Mouse (Mus musculus): ENCODE results near the gene Fmnl3. TPM values are rescaled to one million over a fixed set of nuclear protein-coding genes. Genes with fewer than 3 reads are reported as not detected.

The Fmnl3 gene
- total RNA-seq, 2 experiments from 2014 or later, result 9.0 to 9.7 TPM

DNA sequence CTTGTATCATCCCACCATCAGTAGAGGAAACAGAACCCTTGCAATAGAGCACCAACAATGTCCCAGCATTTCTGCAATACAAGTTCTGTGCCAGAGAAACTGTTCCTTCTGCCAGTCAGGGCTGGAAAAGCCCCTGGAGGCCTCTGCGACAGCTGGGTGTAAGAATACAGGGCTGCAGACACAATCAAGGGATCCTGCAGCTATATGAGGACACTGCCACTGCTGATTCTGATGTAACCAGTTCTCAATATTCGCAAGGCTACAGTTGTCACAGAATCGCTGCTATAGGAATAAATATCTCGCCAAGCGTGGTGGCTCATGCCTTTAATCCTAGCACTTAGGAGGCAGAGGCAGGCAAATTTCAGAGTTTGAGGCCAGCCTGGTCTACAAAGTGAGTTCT lies 6.0 kb upstream of the Fmnl3 start:
- H3K4me3 ChIP-seq, result no peak overlapping the region
- H3K27ac ChIP-seq, result no peak overlapping the region
- no peak for TF ChIP-seq CTCF (conservative IDR thresholded peaks at IDR 0.05)
- DNase-seq (ENCODE audit: low spot score in 2 of 2), result no peak

- H3K4me3 ChIP-seq, result no peak overlapping the region
- DNase-seq (ENCODE audit: low spot score in 2 of 2), result no peak
- H3K27ac ChIP-seq, result no peak overlapping the region
- no peak for TF ChIP-seq CTCF (conservative IDR thresholded peaks at IDR 0.05)
Measured at GRCm38 (mm10) chr15:99375581-99375980, 5.3 kb upstream of the Fmnl3 start.

GRCm38 (mm10) chr15:99375036-99375435 lies 4.8 kb upstream of the Fmnl3 start:
- Histone ChIP-seq H3K4me3 (no peak overlapping the region), H3K27ac (no peak overlapping the region)
- TF ChIP-seq CTCF (conservative IDR thresholded peaks at IDR 0.05), result no peak
- no peak for DNase-seq (ENCODE audit: low spot score in 2 of 2)

DNA sequence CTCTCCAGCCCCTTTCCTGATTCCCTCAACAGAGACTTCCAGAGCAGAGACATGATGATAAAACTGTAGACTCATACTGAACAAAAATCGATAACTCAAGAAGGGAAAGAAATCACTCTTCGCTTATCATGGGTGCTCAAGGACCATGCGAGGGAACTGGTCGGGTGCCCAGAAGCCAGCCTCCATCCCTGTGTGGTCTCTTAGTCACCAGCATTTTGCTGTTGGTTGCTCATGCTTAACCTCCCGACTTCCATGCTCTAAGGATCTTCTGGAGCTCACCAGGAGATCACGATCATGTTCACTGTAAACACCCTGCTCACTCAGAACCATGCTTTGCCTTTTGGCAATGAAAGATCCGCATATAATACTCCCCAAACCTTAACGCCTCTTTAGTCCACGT lies 2.5 kb upstream of the Fmnl3 start:
- Histone ChIP-seq H3K27ac (no peak overlapping the region), H3K4me3 (no peak overlapping the region)
- DNase-seq (ENCODE audit: low spot score in 2 of 2), result no peak
- no peak for TF ChIP-seq CTCF (conservative IDR thresholded peaks at IDR 0.05)

- TF ChIP-seq CTCF (conservative IDR thresholded peaks at IDR 0.05), result no peak
- DNase-seq (ENCODE audit: low spot score in 2 of 2), result no peak
Measured at GRCm38 (mm10) chr15:99371526-99372340, 1.5 kb upstream of the Fmnl3 start.

DNA sequence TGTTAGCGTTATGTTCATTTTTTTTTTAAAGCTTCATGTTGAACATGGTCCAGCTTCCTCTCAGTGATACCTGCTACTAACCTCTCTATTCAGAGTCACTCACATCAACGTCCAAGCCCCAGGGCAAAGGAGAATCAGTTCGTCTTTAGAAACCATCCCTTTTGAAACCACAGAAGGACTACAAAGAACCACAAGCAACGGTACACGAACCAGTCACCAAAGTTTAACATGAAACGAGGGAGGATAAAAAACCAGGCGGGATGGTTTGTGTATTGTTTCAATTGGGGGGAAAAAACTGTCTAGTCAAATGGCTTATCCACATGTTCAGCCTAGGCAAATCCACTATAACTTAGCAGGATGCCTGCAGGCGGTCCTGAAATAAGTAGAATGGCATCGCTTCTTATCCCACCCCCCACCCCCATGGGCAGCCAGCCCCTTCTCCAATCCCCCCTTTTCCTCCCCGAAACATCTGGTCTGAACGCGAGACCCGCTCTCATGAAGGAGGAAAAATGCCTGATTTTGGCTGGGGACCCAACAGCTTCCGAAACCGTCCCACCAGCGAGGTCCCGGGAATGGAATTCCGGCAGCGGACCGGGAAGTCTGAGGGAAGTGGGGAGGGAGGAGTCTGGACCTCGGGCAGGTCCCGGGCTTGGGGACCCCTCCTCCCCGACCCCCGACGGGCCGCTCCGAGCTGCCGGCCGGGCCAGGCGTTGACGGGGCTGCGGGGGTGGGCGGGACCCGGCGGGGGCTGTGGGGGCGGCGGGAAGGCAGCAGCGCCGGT lies 701 bp downstream of the Fmnl3 start:
- Histone ChIP-seq H3K4me3 (peak overlapping the region; percentile 62), H3K27ac (peak overlapping the region; percentile 88)
- DNase-seq (ENCODE audit: low spot score in 2 of 2), result no peak
- no peak for TF ChIP-seq CTCF (conservative IDR thresholded peaks at IDR 0.05)

More at GRCm38 (mm10) chr15:99371526-99372340, 1.5 kb upstream of the Fmnl3 start:
- no peak overlapping the region for H3K27ac ChIP-seq
- no peak overlapping the region for H3K4me3 ChIP-seq

GRCm38 (mm10) chr15:99368583-99369266 lies 1.6 kb downstream of the Fmnl3 start:
- peak overlapping the region; percentile 62; the same call in 1 of the 2 replicates for H3K4me3 ChIP-seq
- DNase-seq (ENCODE audit: low spot score in 2 of 2), result no peak
- TF ChIP-seq CTCF (conservative IDR thresholded peaks at IDR 0.05), result no peak
- no peak overlapping the region for H3K27ac ChIP-seq

GRCm38 (mm10) chr15:99364921-99365320 lies 5.4 kb downstream of the Fmnl3 start:
- Histone ChIP-seq H3K27ac (no peak overlapping the region), H3K4me3 (no peak overlapping the region)
- no peak for DNase-seq (ENCODE audit: low spot score in 2 of 2)
- no peak for TF ChIP-seq CTCF (conservative IDR thresholded peaks at IDR 0.05)

- Histone ChIP-seq H3K27ac (no peak overlapping the region), H3K4me3 (no peak overlapping the region)
- no peak for TF ChIP-seq CTCF (conservative IDR thresholded peaks at IDR 0.05)
- DNase-seq (ENCODE audit: low spot score in 2 of 2), result no peak
Measured at GRCm38 (mm10) chr15:99364022-99364530, 6.2 kb downstream of the Fmnl3 start.

GRCm38 (mm10) chr15:99358952-99359351 lies 11.3 kb downstream of the Fmnl3 start:
- no peak for DNase-seq (ENCODE audit: low spot score in 2 of 2)
- Histone ChIP-seq H3K4me3 (no peak overlapping the region), H3K27ac (no peak overlapping the region)
- TF ChIP-seq CTCF (conservative IDR thresholded peaks at IDR 0.05), result no peak

DNA sequence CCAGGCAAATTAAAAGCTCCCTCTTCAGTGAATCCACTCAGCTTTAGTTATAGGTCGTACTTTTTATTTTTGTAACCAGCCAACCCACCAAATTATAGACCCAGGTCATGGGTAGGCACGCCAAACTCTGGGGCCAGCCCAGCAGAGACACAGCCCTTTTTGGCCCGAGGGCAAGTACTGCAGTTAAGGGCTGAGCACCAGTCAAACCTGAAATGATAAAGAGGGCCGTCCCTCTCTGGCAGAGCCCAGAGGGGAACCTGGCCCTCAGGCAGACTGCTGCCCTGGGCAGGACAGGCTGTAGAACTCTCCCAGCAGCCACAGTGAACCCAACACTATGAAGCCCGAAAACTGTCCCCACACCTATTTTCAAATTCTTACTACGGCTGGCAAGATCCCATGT lies 13.8 kb downstream of the Fmnl3 start:
- TF ChIP-seq CTCF (conservative IDR thresholded peaks at IDR 0.05), result no peak

DNA sequence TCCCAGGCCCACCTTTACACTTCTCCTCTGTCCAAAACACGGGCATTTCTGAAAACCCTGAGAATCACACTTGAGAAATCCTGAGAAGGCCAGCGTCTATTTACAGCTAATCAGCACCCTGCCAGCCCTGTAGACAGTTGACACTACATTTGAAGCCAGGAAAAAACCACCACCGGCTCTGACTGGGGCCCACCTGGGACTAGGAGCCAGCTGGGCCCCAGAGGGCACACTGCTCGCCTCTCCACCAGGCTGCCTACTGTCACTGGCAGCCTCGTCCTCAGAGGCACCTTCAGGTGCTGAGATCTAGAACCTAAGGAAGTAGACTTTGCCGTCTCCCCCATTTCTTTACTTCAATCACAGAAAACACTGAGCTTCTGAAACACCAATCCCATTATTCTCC lies 14.6 kb downstream of the Fmnl3 start:
- TF ChIP-seq CTCF (conservative IDR thresholded peaks at IDR 0.05), result no peak

More for the DNA sequence above, 13.8 kb downstream of the Fmnl3 start:
- H3K4me3 ChIP-seq, result no peak overlapping the region
- H3K27ac ChIP-seq, result no peak overlapping the region
- no peak for DNase-seq (ENCODE audit: low spot score in 2 of 2)

GRCm38 (mm10) chr15:99352306-99352705 lies 18.0 kb downstream of the Fmnl3 start:
- no peak overlapping the region for H3K4me3 ChIP-seq
- no peak for TF ChIP-seq CTCF (conservative IDR thresholded peaks at IDR 0.05)
- no peak overlapping the region for H3K27ac ChIP-seq
- DNase-seq (ENCODE audit: low spot score in 2 of 2), result no peak

More for the DNA sequence above, 14.6 kb downstream of the Fmnl3 start:
- Histone ChIP-seq H3K4me3 (no peak overlapping the region), H3K27ac (no peak overlapping the region)
- no peak for DNase-seq (ENCODE audit: low spot score in 2 of 2)

Data from layer of hippocampus, adult 2 months (tissue).